ENCODE assay signal across 16 mouse cellular contexts in genomic region chr15:25897617-25898016, GRCm38 (mm10). TPM values are rescaled to one million over a fixed set of nuclear protein-coding genes. Genes with fewer than 3 reads are reported as not detected.
DNase-seq lines count a peak whose midpoint lies in the region; ATAC-seq lines count a peak whose summit lies in the region.
"Had no signal": no experiment of that assay in that cellular context is flagged by ENCODE, and none has a peak within 500 bp of the region (broad histone marks: within the 10 kb centered on the region; RNA-seq: fewer than 3 reads in every experiment).

No protein-coding gene starts in this region.

- peaks cover 3% of the 10 kb centered on the region; the same call in 1 of the 2 replicates for H3K4me1 ChIP-seq in embryonic facial prominence, embryonic 13.5 days
- peaks cover 4% of the 10 kb centered on the region; the same call in 1 of the 2 replicates for H3K4me1 ChIP-seq in embryonic facial prominence, embryonic 10.5 days
- H3K4me1 ChIP-seq: forebrain, embryonic 15.5 days; limb, embryonic 13.5 days; midbrain, embryonic 15.5 days had no signal

- no peaks in the 10 kb centered on the region for H3K27me3 ChIP-seq in embryonic facial prominence, embryonic 13.5 days
- no peaks in the 10 kb centered on the region for H3K27me3 ChIP-seq in embryonic facial prominence, embryonic 10.5 days (replicated peaks; ENCODE audit: low read depth, poor library complexity, severe bottlenecking)
- H3K27me3 ChIP-seq: forebrain, embryonic 15.5 days; limb, embryonic 13.5 days; midbrain, embryonic 15.5 days had no signal

- no peak for DNase-seq in embryonic facial prominence, embryonic 10.5 days (ENCODE audit: low spot score)
- peak; percentile 73 for DNase-seq in A20 (ENCODE audit: low read depth, low spot score)
- peak; percentile 32 for DNase-seq in brain, adult 2 months (ENCODE audit: low read depth, low spot score)
- no peak for DNase-seq in lung, postnatal 10 days
- DNase-seq in retina, postnatal 1 day, result no peak
- DNase-seq in frontal cortex, postnatal 10 days (ENCODE audit: low spot score in 2 of 2), result no peak
- DNase-seq: adrenal gland, adult 8-10 months; cerebellum, adult 9-10 months had no signal

- no peaks in the 10 kb centered on the region for H3K9me3 ChIP-seq in embryonic facial prominence, embryonic 13.5 days
- H3K9me3 ChIP-seq in embryonic facial prominence, embryonic 10.5 days, result no peaks in the 10 kb centered on the region
- H3K9me3 ChIP-seq: forebrain, embryonic 15.5 days; limb, embryonic 13.5 days; midbrain, embryonic 15.5 days had no signal

- no peak overlapping the region for H3K4me2 ChIP-seq in embryonic facial prominence, embryonic 13.5 days
- H3K4me2 ChIP-seq: forebrain, embryonic 15.5 days; limb, embryonic 13.5 days; midbrain, embryonic 15.5 days had no signal

- H3K4me3 ChIP-seq in embryonic facial prominence, embryonic 13.5 days, result no peak overlapping the region
- H3K4me3 ChIP-seq in embryonic facial prominence, embryonic 10.5 days, result no peak overlapping the region
- H3K4me3 ChIP-seq: erythroblast, embryonic 14.5 days; forebrain, embryonic 15.5 days; limb, embryonic 13.5 days; midbrain, embryonic 15.5 days had no signal

- no peaks in the 10 kb centered on the region for H3K36me3 ChIP-seq in embryonic facial prominence, embryonic 13.5 days
- no peaks in the 10 kb centered on the region for H3K36me3 ChIP-seq in embryonic facial prominence, embryonic 10.5 days (replicated peaks)
- H3K36me3 ChIP-seq: forebrain, embryonic 15.5 days; limb, embryonic 13.5 days; midbrain, embryonic 15.5 days had no signal

- H3K9ac ChIP-seq in embryonic facial prominence, embryonic 13.5 days, result 0 out of 2 replicates have a peak overlapping the region, but pooled peaks have one; percentile 12
- H3K9ac ChIP-seq: forebrain, embryonic 15.5 days; limb, embryonic 13.5 days; midbrain, embryonic 15.5 days had no signal

- no peak for ATAC-seq in embryonic facial prominence, embryonic 13.5 days (ENCODE audit: insufficient number of reproducible peaks, insufficient read depth, low FRiP score, low TSS enrichment, low read depth)
- peak; percentile 45 for ATAC-seq in monocyte, adult 5-6 weeks (replicated peaks; ENCODE audit: insufficient number of reproducible peaks, low FRiP score, low TSS enrichment, poor library complexity, severe bottlenecking)
- ATAC-seq: forebrain, embryonic 15.5 days; hindbrain, postnatal 0 days; midbrain, embryonic 15.5 days had no signal

- H3K27ac ChIP-seq in embryonic facial prominence, embryonic 13.5 days, result no peak overlapping the region
- no peak overlapping the region for H3K27ac ChIP-seq in embryonic facial prominence, embryonic 10.5 days (replicated peaks)
- H3K27ac ChIP-seq: forebrain, embryonic 15.5 days; hindbrain, postnatal 0 days; limb, embryonic 13.5 days; midbrain, embryonic 15.5 days; stomach, postnatal 0 days had no signal

- 45% methylated on average over 12 of the region's 12 CpGs for WGBS in embryonic facial prominence, embryonic 13.5 days
- 70% methylated on average over 12 of the region's 12 CpGs for WGBS in embryonic facial prominence, embryonic 10.5 days

RNA-seq across cellular contexts. Expression of gene Retreg1, which starts 54.6 kb away (rescaled TPM):
- 4.7 and 5.5 TPM in 2 replicates for polyA plus RNA-seq in embryonic facial prominence, embryonic 13.5 days (2015; fragmentation: Nextera tagmentation; extraction: Ambion mirVana)
- 2.2 and 2.5 TPM in 2 replicates for polyA plus RNA-seq in embryonic facial prominence, embryonic 10.5 days (2016; fragmentation: Nextera tagmentation; extraction: Ambion mirVana)
- total RNA-seq in monocyte, adult 5-6 weeks (2017), result 90.8 to 132 TPM (median 114 TPM) in 3 replicates
- polyA plus RNA-seq: erythroblast, embryonic 14.5 days had no signal

Comparison
In these comparisons a context has a peak if more than half of its experiments do, and no peak if none do; other contexts are left out.
1. DNase-seq: peak in A20 (single experiment) and brain, adult 2 months (single experiment); none in embryonic facial prominence, embryonic 10.5 days (single experiment), lung, postnatal 10 days (single experiment), retina, postnatal 1 day (single experiment) and frontal cortex, postnatal 10 days (0 of 2).